Mouse (Mus musculus): ENCODE measurements around the gene Methig1. TPM values are rescaled to one million over a fixed set of nuclear protein-coding genes. Genes with fewer than 3 reads are reported as not detected.
A peak's percentile ranks its signal among the peaks of the same experiment; 100 is the strongest.
"Not testable (repeated sequence)": the region's sequence is repeated elsewhere in the genome, so short reads cannot be mapped to it uniquely, and the experiment has no call there.

Methig1 gene
- polyA plus RNA-seq, 1 experiment from 2014 or later = 0.15 TPM

DNA sequence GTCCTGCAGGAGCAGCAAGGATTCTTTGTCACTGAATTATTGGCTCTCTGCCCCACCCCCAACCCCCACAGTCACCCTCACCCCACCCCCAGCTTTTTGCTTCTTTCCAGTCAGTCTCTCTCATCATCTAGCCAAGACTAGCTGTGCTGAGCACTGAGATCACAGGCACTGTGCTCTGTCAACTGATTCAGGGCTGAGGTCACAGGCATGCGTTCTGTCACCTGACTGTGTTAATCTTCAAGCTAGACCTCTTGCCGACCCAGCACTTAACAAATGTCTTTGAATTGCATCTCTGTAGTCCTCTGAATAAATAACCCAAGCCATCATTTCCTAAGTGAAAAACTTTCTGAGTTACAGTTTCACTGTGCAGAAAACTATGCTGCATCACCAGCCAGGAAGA lies 3.5 kb upstream of the Methig1 start:
- no peak overlapping the region for H3K27ac ChIP-seq (replicated peaks; ENCODE audit: low read depth, low read length)
- 52% methylated on average over 2 of the region's 2 CpGs for WGBS
- H3K4me3 ChIP-seq (ENCODE audit: low read depth, low read length) = no peak overlapping the region
- H3K36me3 ChIP-seq (replicated peaks; ENCODE audit: control insufficient read depth, insufficient read depth, low read depth, low read length) = no peaks in the 10 kb centered on the region
- H3K9me3 ChIP-seq (replicated peaks; ENCODE audit: control insufficient read depth, low read length) = no peaks in the 10 kb centered on the region
- no peaks in the 10 kb centered on the region for H3K4me1 ChIP-seq (ENCODE audit: control insufficient read depth, insufficient read depth, low read length)
- H3K4me2 ChIP-seq (ENCODE audit: low read depth, low read length) = no peak overlapping the region
- ATAC-seq (replicated peaks; ENCODE audit: insufficient number of reproducible peaks, low FRiP score, low TSS enrichment, low read depth) = no peak
- H3K9ac ChIP-seq (replicated peaks; ENCODE audit: low read length) = no peak overlapping the region
- H3K27me3 ChIP-seq (ENCODE audit: control insufficient read depth, insufficient read depth, low read length) = no peaks in the 10 kb centered on the region
- DNase-seq (ENCODE audit: low spot score) = no peak

DNA sequence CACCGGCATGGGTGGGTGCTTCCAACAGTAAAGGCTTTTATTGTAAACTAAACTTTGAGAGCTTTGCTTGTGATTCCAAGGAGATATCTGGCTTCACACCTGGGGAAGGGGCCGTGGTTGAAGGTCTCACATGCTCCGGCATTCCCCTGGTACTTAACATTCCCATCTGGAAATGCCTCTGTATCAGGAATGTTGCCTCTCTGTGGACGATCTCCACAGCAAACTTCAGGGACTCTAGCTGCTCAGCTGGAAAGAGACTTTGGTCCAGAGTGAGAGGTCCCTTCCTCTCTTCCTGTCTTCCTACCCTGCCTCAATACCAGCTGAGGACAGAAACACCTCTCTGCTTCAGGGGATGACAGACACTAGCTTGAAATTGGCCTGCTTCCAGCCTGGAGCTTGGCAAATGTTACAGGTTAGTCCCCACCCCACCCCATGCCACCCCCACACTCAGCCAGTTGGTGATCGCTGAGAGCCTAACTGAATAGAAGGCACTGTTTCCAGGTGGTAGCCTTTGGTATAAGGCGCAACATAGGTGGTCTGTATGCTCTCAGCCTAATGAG lies 1.4 kb upstream of the Methig1 start:
- H3K27me3 ChIP-seq (ENCODE audit: control insufficient read depth, insufficient read depth, low read length) = no peaks in the 10 kb centered on the region
- H3K27ac ChIP-seq (replicated peaks; ENCODE audit: low read depth, low read length) = no peak overlapping the region
- no peaks in the 10 kb centered on the region for H3K9me3 ChIP-seq (replicated peaks; ENCODE audit: control insufficient read depth, low read length)
- H3K36me3 ChIP-seq (replicated peaks; ENCODE audit: control insufficient read depth, insufficient read depth, low read depth, low read length) = no peaks in the 10 kb centered on the region
- no peak overlapping the region for H3K4me3 ChIP-seq (ENCODE audit: low read depth, low read length)
- H3K4me1 ChIP-seq (ENCODE audit: control insufficient read depth, insufficient read depth, low read length) = no peaks in the 10 kb centered on the region
- no peak for DNase-seq (ENCODE audit: low spot score)
- no peak overlapping the region for H3K9ac ChIP-seq (replicated peaks; ENCODE audit: low read length)
- no peak for ATAC-seq (replicated peaks; ENCODE audit: insufficient number of reproducible peaks, low FRiP score, low TSS enrichment, low read depth)
- WGBS = 62% methylated on average over 6 of the region's 6 CpGs
- no peak overlapping the region for H3K4me2 ChIP-seq (ENCODE audit: low read depth, low read length)

DNA sequence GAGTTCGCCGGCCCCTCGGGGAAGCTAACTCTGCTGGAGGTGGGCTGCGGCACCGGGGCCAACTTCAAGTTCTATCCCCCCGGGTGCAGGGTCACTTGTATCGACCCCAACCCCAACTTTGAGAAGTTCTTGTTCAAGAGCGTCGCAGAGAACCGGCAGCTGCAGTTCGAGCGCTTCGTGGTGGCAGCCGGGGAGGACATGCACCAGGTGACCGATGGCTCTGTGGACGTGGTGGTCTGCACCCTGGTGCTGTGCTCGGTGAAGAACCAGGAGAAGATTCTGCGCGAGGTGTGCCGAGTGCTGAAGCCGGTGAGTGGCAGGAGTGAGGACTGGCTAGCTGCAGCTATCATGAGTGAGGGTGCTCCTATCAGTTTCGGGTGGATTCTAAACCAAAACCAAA lies 450 bp downstream of the Methig1 start:
- H3K27ac ChIP-seq (replicated peaks; ENCODE audit: low read depth, low read length); ATAC-seq (replicated peaks; ENCODE audit: insufficient number of reproducible peaks, low FRiP score, low TSS enrichment, low read depth); H3K27me3 ChIP-seq (ENCODE audit: control insufficient read depth, insufficient read depth, low read length); H3K9ac ChIP-seq (replicated peaks; ENCODE audit: low read length); DNase-seq (ENCODE audit: low spot score); H3K36me3 ChIP-seq (replicated peaks; ENCODE audit: control insufficient read depth, insufficient read depth, low read depth, low read length); H3K4me1 ChIP-seq (ENCODE audit: control insufficient read depth, insufficient read depth, low read length); H3K4me2 ChIP-seq (ENCODE audit: low read depth, low read length); H3K9me3 ChIP-seq (replicated peaks; ENCODE audit: control insufficient read depth, low read length); H3K4me3 ChIP-seq (ENCODE audit: low read depth, low read length): not testable (repeated sequence)
- WGBS = 85% methylated on average over 13 of the region's 22 CpGs

DNA sequence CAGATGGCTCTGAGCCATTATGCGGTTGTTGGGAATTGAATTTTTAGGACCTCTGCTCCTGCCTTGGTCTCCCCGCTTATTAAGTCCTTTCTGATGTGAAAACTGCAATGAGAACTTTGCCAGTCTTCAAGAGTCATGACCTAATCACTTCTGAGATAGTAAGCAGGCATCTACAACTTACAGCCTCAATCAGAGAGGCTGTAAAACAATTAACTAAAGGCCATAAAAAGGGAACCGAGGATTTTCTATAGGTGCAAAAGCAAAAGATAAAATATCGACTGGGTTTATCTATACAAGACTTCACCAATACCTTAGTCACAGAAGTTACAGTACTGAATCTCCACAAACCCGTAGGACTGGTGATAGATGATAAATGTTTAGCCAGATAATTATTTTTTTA lies 2.9 kb downstream of the Methig1 start:
- DNase-seq (ENCODE audit: low spot score) = no peak
- H3K27ac ChIP-seq (replicated peaks; ENCODE audit: low read depth, low read length) = no peak overlapping the region
- H3K27me3 ChIP-seq (ENCODE audit: control insufficient read depth, insufficient read depth, low read length) = no peaks in the 10 kb centered on the region
- no peaks in the 10 kb centered on the region for H3K4me1 ChIP-seq (ENCODE audit: control insufficient read depth, insufficient read depth, low read length)
- H3K4me3 ChIP-seq (ENCODE audit: low read depth, low read length) = no peak overlapping the region
- no peak for ATAC-seq (replicated peaks; ENCODE audit: insufficient number of reproducible peaks, low FRiP score, low TSS enrichment, low read depth)
- H3K36me3 ChIP-seq (replicated peaks; ENCODE audit: control insufficient read depth, insufficient read depth, low read depth, low read length) = no peaks in the 10 kb centered on the region
- H3K9ac ChIP-seq (replicated peaks; ENCODE audit: low read length) = no peak overlapping the region
- 83% methylated on average over 5 of the region's 5 CpGs for WGBS
- no peaks in the 10 kb centered on the region for H3K9me3 ChIP-seq (replicated peaks; ENCODE audit: control insufficient read depth, low read length)
- H3K4me2 ChIP-seq (ENCODE audit: low read depth, low read length) = no peak overlapping the region

DNA sequence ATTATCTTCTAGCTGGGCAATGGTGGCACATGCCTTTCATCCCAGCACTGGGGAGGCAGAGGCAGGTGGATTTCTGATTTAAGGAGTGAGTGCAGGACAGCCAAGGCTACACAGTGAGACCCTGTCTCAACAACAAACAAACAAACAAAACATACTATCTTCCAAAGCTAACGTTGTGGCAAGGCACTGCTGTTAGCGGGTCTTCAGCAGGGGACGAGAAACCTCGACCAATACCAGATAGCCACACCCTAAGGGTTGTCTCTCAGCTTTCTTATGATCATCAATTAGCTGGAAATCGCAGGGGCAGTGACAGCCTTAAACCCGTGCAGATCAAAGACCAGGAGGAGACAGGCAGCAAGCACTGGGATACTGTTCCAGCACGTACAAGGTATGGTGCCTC lies 11.3 kb downstream of the Methig1 start, which contains the start of gene Higd1c:
TSS of gene Higd1c (plus strand) at position 301 of the 400 bp plus-strand sequence.
- Histone ChIP-seq H3K9ac (replicated peaks; ENCODE audit: low read length) (no peak within 1 kb of the TSS), H3K4me2 (ENCODE audit: low read depth, low read length) (no peak within 1 kb of the TSS), H3K36me3 (replicated peaks; ENCODE audit: control insufficient read depth, insufficient read depth, low read depth, low read length) (no peaks in the 10 kb centered on the region), H3K27ac (replicated peaks; ENCODE audit: low read depth, low read length) (no peak within 1 kb of the TSS), H3K9me3 (replicated peaks; ENCODE audit: control insufficient read depth, low read length) (no peaks in the 10 kb centered on the region), H3K27me3 (ENCODE audit: control insufficient read depth, insufficient read depth, low read length) (no peaks in the 10 kb centered on the region), H3K4me3 (ENCODE audit: low read depth, low read length) (no peak within 1 kb of the TSS), H3K4me1 (ENCODE audit: control insufficient read depth, insufficient read depth, low read length) (no peaks in the 10 kb centered on the region)
- WGBS = 69% methylated on average over 7 of the region's 7 CpGs
- DNase-seq (ENCODE audit: low spot score) = no peak
- no peak for ATAC-seq (replicated peaks; ENCODE audit: insufficient number of reproducible peaks, low FRiP score, low TSS enrichment, low read depth)

DNA sequence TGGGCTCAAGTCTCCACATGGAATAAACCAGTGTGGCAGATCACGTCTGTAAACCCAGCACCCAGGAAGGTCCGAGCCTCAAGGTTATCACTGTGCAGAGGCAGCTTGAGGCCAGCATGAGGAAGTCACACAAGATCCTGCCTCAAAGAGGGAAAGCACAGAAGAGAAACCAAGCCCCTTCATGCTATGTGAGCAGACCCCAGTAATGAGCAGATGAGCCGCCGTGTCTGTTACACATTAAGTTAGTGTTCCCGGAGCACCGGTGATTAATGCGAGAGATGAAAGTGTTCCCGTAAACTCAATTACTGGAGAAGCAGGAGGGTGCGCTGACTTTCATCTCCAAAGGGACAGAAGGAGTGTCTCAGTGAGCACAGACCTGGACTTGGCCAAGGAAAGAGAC lies 13.0 kb downstream of the Methig1 start:
- H3K36me3 ChIP-seq (replicated peaks; ENCODE audit: control insufficient read depth, insufficient read depth, low read depth, low read length); H3K9me3 ChIP-seq (replicated peaks; ENCODE audit: control insufficient read depth, low read length); H3K27ac ChIP-seq (replicated peaks; ENCODE audit: low read depth, low read length); H3K9ac ChIP-seq (replicated peaks; ENCODE audit: low read length); H3K27me3 ChIP-seq (ENCODE audit: control insufficient read depth, insufficient read depth, low read length); ATAC-seq (replicated peaks; ENCODE audit: insufficient number of reproducible peaks, low FRiP score, low TSS enrichment, low read depth); H3K4me1 ChIP-seq (ENCODE audit: control insufficient read depth, insufficient read depth, low read length); H3K4me2 ChIP-seq (ENCODE audit: low read depth, low read length); H3K4me3 ChIP-seq (ENCODE audit: low read depth, low read length); DNase-seq (ENCODE audit: low spot score): not testable (repeated sequence)
- WGBS = 40% methylated on average over 7 of the region's 9 CpGs

DNA sequence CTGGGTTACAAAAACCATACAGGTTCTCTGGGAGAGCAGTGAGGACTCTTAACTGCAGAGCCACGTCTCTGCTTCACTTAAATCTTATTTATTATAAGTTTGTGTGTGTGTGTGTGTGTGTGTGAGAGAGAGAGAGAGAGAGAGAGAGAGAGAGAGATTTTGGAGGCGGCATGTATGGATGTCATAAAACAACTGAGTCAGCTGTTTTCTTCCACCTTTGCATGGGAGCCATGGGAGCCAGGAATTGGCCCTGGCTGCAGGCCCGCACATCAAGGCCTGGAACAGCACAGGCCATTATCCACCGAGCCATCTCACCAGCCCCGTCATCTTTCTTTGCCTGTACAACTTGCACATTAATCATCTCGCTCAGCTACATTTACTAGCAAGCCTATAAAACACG lies 14.2 kb downstream of the Methig1 start:
- no peak overlapping the region for H3K9ac ChIP-seq (replicated peaks; ENCODE audit: low read length)
- no peaks in the 10 kb centered on the region for H3K36me3 ChIP-seq (replicated peaks; ENCODE audit: control insufficient read depth, insufficient read depth, low read depth, low read length)
- H3K9me3 ChIP-seq (replicated peaks; ENCODE audit: control insufficient read depth, low read length) = no peaks in the 10 kb centered on the region
- H3K27ac ChIP-seq (replicated peaks; ENCODE audit: low read depth, low read length) = no peak overlapping the region
- no peaks in the 10 kb centered on the region for H3K27me3 ChIP-seq (ENCODE audit: control insufficient read depth, insufficient read depth, low read length)
- H3K4me1 ChIP-seq (ENCODE audit: control insufficient read depth, insufficient read depth, low read length) = no peaks in the 10 kb centered on the region
- no peak overlapping the region for H3K4me2 ChIP-seq (ENCODE audit: low read depth, low read length)
- 88% methylated on average over 7 of the region's 7 CpGs for WGBS
- no peak for ATAC-seq (replicated peaks; ENCODE audit: insufficient number of reproducible peaks, low FRiP score, low TSS enrichment, low read depth)
- no peak for DNase-seq (ENCODE audit: low spot score)
- H3K4me3 ChIP-seq (ENCODE audit: low read depth, low read length) = no peak overlapping the region

DNA sequence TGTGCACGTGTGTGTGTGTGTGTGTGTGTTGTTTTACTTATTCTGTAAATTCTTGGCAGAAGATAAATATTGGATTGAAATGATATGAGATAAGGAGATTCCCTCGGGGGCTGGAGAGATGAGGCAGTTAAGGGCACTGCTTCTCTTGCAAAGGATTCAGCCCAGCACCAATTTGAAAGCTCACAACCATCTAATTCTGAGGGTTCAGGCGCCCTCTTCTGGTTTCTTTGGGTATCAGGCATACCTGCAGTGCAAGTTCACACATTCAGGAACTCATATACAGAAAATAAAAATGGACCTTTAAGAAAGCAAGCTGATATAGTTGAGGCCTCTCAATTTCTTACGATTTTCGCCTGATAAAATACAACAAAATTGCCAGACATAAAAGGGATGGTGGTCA lies 22.1 kb downstream of the Methig1 start:
- Histone ChIP-seq H3K9me3 (replicated peaks; ENCODE audit: control insufficient read depth, low read length) (no peaks in the 10 kb centered on the region), H3K4me2 (ENCODE audit: low read depth, low read length) (no peak overlapping the region), H3K4me1 (ENCODE audit: control insufficient read depth, insufficient read depth, low read length) (no peaks in the 10 kb centered on the region), H3K4me3 (ENCODE audit: low read depth, low read length) (no peak overlapping the region), H3K9ac (replicated peaks; ENCODE audit: low read length) (no peak overlapping the region), H3K27ac (replicated peaks; ENCODE audit: low read depth, low read length) (no peak overlapping the region), H3K36me3 (replicated peaks; ENCODE audit: control insufficient read depth, insufficient read depth, low read depth, low read length) (no peaks in the 10 kb centered on the region), H3K27me3 (ENCODE audit: control insufficient read depth, insufficient read depth, low read length) (no peaks in the 10 kb centered on the region)
- DNase-seq (ENCODE audit: low spot score) (peak; percentile 81), ATAC-seq (replicated peaks; ENCODE audit: insufficient number of reproducible peaks, low FRiP score, low TSS enrichment, low read depth) (no peak)
- 32% methylated on average over 5 of the region's 5 CpGs for WGBS
